Mouse (Mus musculus): ENCODE measurements around the gene Med19. TPM values are rescaled to one million over a fixed set of nuclear protein-coding genes. Genes with fewer than 3 reads are reported as not detected.
"Not testable (repeated sequence)": the region's sequence is repeated elsewhere in the genome, so short reads cannot be mapped to it uniquely, and the experiment has no call there.

The Med19 gene
- total RNA-seq, 2 experiments from 2014 or later, result 31.4 to 33.8 TPM

DNA sequence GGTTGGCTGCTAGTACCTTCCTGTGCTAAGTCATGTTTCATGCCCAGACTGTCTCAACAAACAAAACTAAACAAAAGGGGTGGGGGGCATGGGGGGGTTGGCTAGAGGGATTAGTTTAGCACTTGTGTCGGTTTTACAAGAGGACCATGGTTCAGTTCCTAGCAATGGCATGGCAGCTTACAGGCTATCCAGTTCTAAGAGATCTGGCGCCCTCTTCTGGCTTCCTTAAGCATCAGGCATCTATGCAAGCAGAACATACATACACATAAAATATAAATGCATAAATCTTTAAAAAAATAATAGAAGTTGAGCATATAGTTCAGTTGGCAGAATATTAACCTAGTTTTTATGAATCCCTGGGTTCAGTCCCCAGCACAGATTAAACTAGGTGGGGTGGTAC lies 15.3 kb upstream of the Med19 start:
- peak in 1 of 2 experiments; percentile 33 for DNase-seq (ENCODE audit: low spot score in 2 of 2)

GRCm38 (mm10) chr2:84666081-84666480 lies 12.1 kb upstream of the Med19 start:
- no peak for DNase-seq (ENCODE audit: low spot score in 2 of 2)

DNA sequence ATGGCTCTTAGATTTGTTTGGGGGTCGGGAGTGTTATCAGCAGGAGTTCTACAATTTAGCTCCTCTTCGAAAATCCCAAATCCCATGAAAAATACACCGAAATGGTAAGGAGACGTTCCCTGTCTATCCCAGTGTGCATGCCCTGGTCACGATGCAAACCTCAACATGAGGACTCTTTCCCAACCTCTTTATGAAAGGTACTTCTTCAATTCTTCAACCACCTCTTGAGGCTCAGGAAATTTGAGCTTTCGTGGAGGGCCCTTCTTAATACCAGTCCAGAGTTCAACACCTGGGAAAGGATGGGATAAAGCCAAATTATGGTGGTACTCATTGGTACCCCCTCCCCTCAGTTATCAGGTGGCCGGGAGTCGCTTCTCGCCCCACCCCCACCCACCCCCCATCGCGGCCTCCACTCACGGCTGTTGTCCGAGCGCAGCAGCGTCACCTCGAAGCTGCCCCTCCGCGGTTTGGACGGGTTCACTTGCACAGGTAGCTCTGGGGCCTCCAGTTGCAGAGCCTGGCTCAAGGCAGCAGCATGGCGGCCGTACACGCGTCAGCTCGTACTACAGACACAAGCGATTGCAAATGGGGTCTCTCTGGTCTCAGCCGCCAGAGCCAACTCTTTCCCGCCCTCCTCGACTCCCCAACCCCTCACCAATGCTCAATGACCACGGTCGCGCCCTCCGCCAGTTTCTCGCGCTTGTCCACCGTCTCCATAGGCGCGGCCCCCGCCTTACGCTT lies 8.2 kb upstream of the Med19 start:
- no peak for DNase-seq (ENCODE audit: low spot score in 2 of 2)

DNA sequence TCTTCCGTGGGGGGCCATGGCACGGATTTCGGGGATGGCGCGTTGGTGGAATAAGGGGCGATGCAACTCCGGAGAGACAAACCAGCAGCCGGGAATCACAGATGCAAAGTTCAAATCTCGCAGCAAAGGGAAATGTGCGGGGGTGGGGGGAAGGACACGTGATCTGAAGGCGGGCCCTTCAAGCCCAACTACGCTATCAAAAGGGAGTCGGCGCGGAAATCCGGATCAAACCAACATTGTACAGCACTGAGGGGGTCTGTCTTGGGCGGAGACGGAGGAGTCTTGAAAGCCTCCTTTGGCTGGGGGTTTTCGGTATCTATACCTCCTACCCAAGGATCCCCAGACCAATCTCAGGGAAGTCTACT lies 7.7 kb upstream of the Med19 start, which contains the start of gene Selenoh:
Gene Selenoh, minus strand, starts transcription at position 202 of the 365 bp plus-strand sequence.
- peak; percentile 85 to 86 for DNase-seq (ENCODE audit: low spot score in 2 of 2)

DNA sequence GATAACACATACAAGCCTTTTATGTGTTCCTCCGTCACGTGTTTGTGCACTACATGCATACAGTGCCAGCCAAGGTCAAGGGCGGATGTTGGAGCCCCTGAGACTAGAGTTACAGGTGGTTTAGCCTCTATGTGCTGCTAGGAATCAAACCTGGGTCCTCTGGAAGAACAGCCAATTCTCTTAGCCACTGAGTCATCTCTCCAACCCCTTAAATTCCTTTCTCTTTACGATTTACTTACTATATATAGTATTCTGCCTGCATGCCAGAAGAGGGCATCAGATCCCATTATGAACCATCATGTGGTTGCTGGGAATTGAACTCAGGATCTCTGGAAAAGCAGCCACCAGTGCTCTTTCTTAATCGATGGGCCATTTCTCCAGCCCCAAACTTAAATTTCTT lies 6.7 kb upstream of the Med19 start:
- DNase-seq (ENCODE audit: low spot score in 2 of 2), result not testable (repeated sequence)

DNA sequence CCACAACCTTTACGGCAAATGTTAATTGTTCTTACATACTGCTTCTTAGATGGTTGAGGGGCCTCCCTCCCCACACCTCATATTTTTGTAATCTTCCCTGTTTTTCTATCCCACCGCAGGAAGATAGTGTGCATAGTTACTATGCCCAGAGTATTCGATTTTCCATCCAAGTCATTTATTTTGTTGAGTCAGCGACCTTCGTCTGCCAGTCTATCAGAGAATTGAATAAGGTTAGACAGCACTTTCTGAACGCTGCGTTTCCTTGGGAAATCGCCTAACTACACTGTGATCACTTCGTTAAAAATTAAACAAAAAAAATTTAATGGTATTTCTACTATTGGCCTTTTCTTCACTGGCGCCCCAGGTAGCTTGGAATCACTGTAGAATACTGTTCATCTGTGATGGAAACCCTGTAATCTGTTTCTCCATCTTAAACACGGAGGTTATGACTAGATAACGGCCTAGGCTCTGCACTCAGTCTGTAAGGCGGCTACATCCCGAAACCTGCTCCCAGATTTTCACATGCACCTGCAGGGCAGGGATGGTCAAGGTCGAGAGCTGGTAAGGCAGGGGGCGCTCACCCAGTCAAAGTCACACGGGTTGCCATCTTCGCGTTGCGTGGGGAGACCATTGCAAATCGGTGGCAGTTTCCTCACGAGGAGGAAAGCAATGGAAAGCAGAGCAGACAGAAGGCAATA lies 783 bp upstream of the Med19 start:
- no peak for DNase-seq (ENCODE audit: low spot score in 2 of 2)

DNA sequence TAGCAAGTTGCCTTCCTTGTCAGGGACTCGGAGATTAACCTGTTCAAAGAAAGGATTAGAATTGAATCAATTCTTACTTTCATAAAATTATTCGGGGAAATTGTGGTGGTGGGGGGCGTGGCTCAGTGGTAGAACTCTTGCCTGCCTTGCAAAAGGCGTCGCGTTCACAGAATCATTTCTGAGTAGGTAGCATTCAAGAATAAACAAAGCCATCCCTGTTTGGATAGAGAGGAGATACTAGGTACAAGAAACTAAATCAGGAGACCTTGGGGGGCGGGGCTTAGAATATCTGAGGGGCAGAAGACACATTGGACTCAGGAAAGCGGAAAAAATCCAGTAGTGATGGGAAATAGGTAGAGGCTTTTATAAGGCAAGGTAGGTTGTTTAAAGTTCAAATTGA lies 814 bp downstream of the Med19 start, which contains the start of gene Tmx2:
Gene Tmx2, minus strand, starts transcription at position 125 of the 400 bp plus-strand sequence.
- DNase-seq (ENCODE audit: low spot score in 2 of 2), result no peak

DNA sequence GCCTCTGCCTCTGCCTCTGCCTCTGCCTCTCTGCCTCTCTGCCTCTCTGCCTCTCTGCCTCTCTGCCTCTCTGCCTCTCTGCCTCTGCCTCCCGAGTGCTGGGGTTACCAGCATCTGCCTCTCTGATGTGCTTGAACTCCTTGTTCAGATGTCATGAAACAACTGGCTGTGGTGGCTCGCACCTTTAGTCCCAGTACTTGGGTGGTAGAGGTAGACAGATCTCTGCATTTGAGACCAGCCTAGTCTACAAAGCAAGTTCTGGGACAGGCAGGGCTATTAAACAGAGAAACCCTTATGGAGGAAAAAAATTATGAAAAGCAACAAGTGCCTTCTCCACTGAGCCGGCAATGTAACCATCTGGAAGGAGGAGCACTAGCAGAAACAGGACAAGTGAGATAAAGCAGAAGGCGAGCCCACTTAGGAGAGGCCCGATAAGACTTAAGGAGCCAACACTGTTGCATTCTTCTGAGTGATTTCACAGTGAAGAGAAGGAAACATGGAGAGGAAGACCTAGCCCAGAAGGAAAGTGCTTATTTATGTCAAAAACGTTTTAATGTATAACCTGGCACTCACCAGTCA lies 4.5 kb downstream of the Med19 start:
- DNase-seq (ENCODE audit: low spot score in 2 of 2), result no peak

GRCm38 (mm10) chr2:84688080-84688844 lies 10.1 kb downstream of the Med19 start:
- no peak for DNase-seq (ENCODE audit: low spot score in 2 of 2)

DNA sequence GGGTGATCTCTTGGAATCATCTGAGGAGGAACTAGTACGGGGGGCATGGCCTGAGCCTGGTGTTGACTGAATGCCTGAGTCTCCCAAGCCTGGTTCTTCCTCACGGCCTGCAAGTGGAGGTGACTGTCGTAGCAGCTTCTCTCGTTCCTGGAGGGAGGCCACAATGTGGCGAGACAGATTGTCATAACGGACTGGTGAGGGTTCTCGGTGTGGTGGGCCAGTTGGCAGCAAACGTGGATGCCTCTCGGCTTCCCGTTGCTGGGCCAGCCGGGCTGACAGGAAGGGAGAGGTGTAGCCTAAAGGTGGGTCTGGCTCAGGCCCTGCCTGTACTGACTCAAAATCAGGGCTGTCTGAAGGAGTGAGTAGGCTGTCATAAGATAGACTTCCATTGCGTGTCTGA lies 11.8 kb downstream of the Med19 start:
- no peak for DNase-seq (ENCODE audit: low spot score in 2 of 2)

- no peak for DNase-seq (ENCODE audit: low spot score in 2 of 2)
These were observed 16.9 kb downstream of the Med19 start for GRCm38 (mm10) chr2:84695007-84695695.

DNA sequence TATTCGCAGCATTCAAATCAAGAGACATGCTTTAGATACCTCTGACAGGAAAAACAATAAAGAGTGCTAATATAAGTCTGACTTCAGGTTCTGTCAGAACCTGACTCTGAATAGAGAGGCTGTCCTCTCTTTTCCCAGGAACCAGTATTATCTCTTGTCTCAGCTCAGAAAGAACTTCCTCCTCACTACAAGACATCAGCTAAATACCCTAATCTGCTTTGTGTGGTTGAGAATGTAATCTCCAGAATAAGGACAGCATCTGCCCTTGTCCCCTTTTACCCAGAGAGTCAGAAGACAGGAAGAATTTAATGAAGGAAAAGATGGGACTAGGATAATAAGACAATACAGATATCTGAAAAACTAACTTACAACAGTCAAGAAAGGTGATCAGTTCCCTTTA lies 25.3 kb downstream of the Med19 start:
- no peak for DNase-seq (ENCODE audit: low spot score in 2 of 2)

GRCm38 (mm10) chr2:84704329-84704728 lies 26.1 kb downstream of the Med19 start:
- no peak for DNase-seq (ENCODE audit: low spot score in 2 of 2)

DNA sequence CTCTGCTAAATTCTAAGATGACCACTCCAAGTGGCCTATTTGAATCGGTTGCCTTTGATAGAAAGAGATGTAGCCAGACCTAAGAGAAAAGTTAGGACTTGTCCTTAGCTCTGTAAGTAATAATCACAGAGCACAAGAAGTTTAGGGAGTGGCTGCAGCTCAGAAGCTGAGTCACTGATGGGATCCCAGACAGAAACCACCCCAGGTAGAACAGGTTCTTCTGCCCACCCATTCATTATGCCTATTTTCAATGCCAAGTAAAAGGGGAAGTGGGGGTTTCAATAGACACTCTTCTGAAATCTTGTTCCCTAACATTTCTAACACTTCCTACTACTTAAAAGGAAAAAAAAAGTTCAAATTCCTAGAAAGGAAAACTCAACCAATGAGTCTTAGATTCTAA lies 27.1 kb downstream of the Med19 start:
- no peak for DNase-seq (ENCODE audit: low spot score in 2 of 2)

GRCm38 (mm10) chr2:84707523-84707922 lies 29.3 kb downstream of the Med19 start:
- no peak for DNase-seq (ENCODE audit: low spot score in 2 of 2)

- DNase-seq (ENCODE audit: low spot score in 2 of 2), result no peak
These were observed 33.7 kb downstream of the Med19 start for GRCm38 (mm10) chr2:84711898-84712297.

GRCm38 (mm10) chr2:84714422-84714810 lies 36.2 kb downstream of the Med19 start:
- DNase-seq (ENCODE audit: low spot score in 2 of 2), result no peak

DNA sequence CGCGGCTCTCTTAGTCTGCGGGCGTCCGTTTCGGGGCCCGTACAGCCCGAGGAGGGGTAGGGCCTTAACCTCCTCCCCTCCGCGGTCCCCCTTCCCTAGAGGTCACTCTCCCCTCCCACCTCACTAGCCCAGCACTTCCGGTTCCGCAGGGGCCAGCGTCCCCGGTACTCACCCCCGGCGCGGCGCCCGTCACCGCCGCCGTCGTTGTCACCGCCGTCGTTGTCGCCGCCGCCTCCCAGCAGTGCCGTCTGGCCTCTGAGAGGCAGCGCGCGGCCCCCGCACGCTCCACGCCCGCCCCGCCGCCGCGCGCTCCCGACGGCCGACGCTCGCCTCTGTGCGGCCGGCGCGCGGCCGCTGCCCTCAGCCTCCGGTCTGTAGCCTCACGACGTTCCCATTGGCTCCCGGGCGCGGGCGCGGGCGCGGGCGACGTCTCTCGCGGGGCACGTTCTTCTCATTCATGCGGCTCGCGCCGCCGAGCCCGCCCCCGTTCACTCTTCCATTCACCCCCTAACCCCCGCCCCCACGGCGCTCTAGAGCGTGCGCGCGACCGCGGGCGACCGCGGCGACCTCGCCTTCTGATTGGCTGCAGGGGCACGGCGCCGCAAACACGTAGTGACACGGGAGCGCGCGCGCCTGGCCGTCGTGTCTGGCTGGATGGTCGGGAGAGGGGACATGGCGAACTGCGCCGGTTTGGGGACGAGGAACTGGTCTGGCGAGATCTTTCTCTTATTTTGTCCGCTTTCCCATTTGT lies 36.8 kb downstream of the Med19 start, which contains the start of gene Zdhhc5:
Gene Zdhhc5, minus strand, starts transcription at position 370 of the 751 bp plus-strand sequence.
- DNase-seq (ENCODE audit: low spot score in 2 of 2), result peak; percentile 95 to 98

DNA sequence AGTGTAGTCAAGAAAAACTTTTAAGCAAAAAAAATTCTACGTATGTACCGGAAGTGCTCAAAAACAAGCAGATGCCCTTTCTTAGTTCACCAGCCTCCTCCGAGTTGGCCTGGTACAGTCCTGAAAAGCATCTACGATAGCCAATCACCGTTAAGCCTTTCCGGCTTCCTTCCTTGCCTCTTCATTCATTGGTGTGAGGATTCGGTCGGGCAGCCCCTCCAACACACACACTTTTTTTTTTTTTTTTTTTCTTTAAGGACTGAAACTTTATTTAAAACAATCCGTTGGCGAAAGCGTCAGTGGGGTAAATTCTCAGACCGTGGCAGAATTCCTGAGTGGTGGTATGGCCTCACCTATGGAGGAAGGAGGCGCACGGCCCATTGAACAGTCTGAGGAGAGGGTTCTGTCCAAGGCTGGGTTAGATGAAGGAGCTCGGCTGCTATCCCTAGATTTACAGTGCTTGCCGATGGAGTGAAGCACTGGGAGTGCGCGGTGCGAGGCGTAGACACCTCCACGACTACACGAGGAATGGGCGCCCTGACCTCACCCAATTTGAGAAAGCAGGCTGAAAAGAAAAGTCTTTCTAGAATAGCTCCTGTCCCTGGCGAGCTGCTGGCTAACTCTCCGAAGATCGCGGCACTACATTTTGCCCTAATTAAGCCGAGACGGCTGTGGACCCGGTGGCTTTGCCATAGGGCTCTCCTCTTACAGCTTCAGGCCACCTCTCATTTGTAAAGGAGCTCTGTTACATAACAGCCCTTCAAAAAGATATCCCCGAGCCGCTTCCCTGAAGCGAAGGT lies 37.6 kb downstream of the Med19 start:
- DNase-seq (ENCODE audit: low spot score in 2 of 2), result peak; percentile 51 to 63
